9 mouse cellular contexts compared by ENCODE assay signal in genomic region chr8:124739268-124739667, GRCm38 (mm10). TPM values are rescaled to one million over a fixed set of nuclear protein-coding genes. Genes with fewer than 3 reads are reported as not detected.
A peak's percentile ranks its signal among the peaks of the same experiment; 100 is the strongest.
DNase-seq lines count a peak whose midpoint lies in the region; ATAC-seq and TF ChIP-seq lines count a peak whose summit lies in the region.
"Had no signal": no experiment of that assay in that cellular context is flagged by ENCODE, and none has a peak within 500 bp of the region (broad histone marks: within the 10 kb centered on the region; RNA-seq: fewer than 3 reads in every experiment).

No protein-coding gene starts in this region.

- H3K9me3 ChIP-seq in limb, embryonic 11.5 days (ENCODE audit: control insufficient read depth, low read length): no peaks in the 10 kb centered on the region
- no peaks in the 10 kb centered on the region for H3K9me3 ChIP-seq in limb, embryonic 10.5 days (replicated peaks)
- H3K9me3 ChIP-seq in MEL (replicated peaks; ENCODE audit: insufficient read depth, low read length): no peaks in the 10 kb centered on the region
- no peaks in the 10 kb centered on the region for H3K9me3 ChIP-seq in forebrain, embryonic 12.5 days
- H3K9me3 ChIP-seq: embryonic facial prominence, embryonic 12.5 days had no signal

- peak; percentile 41 for TF ChIP-seq RAD21 in MEL (IDR thresholded peaks at IDR 0.05; ENCODE audit: low read depth, low read length)

- H3K9ac ChIP-seq in limb, embryonic 11.5 days (ENCODE audit: low read length): no peak overlapping the region
- no peak overlapping the region for H3K9ac ChIP-seq in MEL (ENCODE audit: control insufficient read depth, low read depth, low read length, poor library complexity, severe bottlenecking)
- no peak overlapping the region for H3K9ac ChIP-seq in forebrain, embryonic 12.5 days
- H3K9ac ChIP-seq: embryonic facial prominence, embryonic 12.5 days had no signal

- TF ChIP-seq POLR2A in MEL (IDR thresholded peaks at IDR 0.05; ENCODE audit: control insufficient read depth in 1 of 2, insufficient read depth in 1 of 2, low read depth in 1 of 2, low read length in 2 of 2, poor library complexity in 1 of 2): no peak

- H3K36me3 ChIP-seq in limb, embryonic 11.5 days (ENCODE audit: control insufficient read depth, insufficient read depth, low read length): peaks cover 10% of the 10 kb centered on the region; the same call in 1 of the 2 replicates
- H3K36me3 ChIP-seq in limb, embryonic 10.5 days: peaks cover 63% of the 10 kb centered on the region
- no peaks in the 10 kb centered on the region; a peak in 1 of 4 replicates for H3K36me3 ChIP-seq in MEL (ENCODE audit: control insufficient read depth in 1 of 2, insufficient read depth in 2 of 2, low read length in 2 of 2)
- H3K36me3 ChIP-seq in forebrain, embryonic 12.5 days (replicated peaks): peaks cover 39% of the 10 kb centered on the region

- no peak overlapping the region for H3K4me2 ChIP-seq in limb, embryonic 11.5 days (ENCODE audit: low read depth, severe bottlenecking)
- no peak overlapping the region for H3K4me2 ChIP-seq in forebrain, embryonic 12.5 days
- H3K4me2 ChIP-seq: embryonic facial prominence, embryonic 12.5 days had no signal

- WGBS in limb, embryonic 11.5 days: 77% methylated on average over 1 of the region's 1 CpGs
- WGBS in limb, embryonic 10.5 days: 86% methylated on average over 1 of the region's 1 CpGs
- WGBS in forebrain, embryonic 12.5 days: 86% methylated on average over 1 of the region's 1 CpGs

- ATAC-seq in limb, embryonic 11.5 days (ENCODE audit: insufficient number of reproducible peaks, low FRiP score, low TSS enrichment, low read depth): no peak
- ATAC-seq in megakaryocyte, adult 5-6 weeks (ENCODE audit: poor library complexity, severe bottlenecking): peak; percentile 51; the same call in 1 of the 2 replicates
- no peak for ATAC-seq in megakaryocyte-erythroid progenitor cell, adult 5-6 weeks (replicated peaks; ENCODE audit: low FRiP score, low TSS enrichment, poor library complexity, severe bottlenecking)
- ATAC-seq in forebrain, embryonic 12.5 days (ENCODE audit: low FRiP score): no peak

- H3K79me2 ChIP-seq in MEL (ENCODE audit: control insufficient read depth, insufficient read depth, low read length, poor library complexity): no peaks in the 10 kb centered on the region

- H3K27me3 ChIP-seq in limb, embryonic 11.5 days (ENCODE audit: control insufficient read depth, insufficient read depth, low read length): no peaks in the 10 kb centered on the region
- H3K27me3 ChIP-seq in limb, embryonic 10.5 days (ENCODE audit: low read depth, poor library complexity, severe bottlenecking): no peaks in the 10 kb centered on the region
- no peaks in the 10 kb centered on the region for H3K27me3 ChIP-seq in MEL (ENCODE audit: control insufficient read depth in 1 of 2, insufficient read depth in 2 of 2, low read length in 2 of 2)
- no peaks in the 10 kb centered on the region for H3K27me3 ChIP-seq in forebrain, embryonic 12.5 days
- H3K27me3 ChIP-seq: embryonic facial prominence, embryonic 12.5 days had no signal

- H3K4me3 ChIP-seq in limb, embryonic 11.5 days (ENCODE audit: low read depth, low read length): no peak overlapping the region
- H3K4me3 ChIP-seq in limb, embryonic 10.5 days: no peak overlapping the region
- H3K4me3 ChIP-seq in MEL (ENCODE audit: control insufficient read depth in 1 of 2, insufficient read depth in 1 of 2, low read depth in 2 of 2, low read length in 2 of 2): no peak overlapping the region
- H3K4me3 ChIP-seq in forebrain, embryonic 12.5 days (replicated peaks): no peak overlapping the region
- H3K4me3 ChIP-seq: embryonic facial prominence, embryonic 12.5 days had no signal

- peak; percentile 48 for DNase-seq in limb, embryonic 11.5 days (ENCODE audit: low spot score)
- no peak for DNase-seq in limb, embryonic 10.5 days (ENCODE audit: low spot score)
- peak; percentile 26 for DNase-seq in MEL (ENCODE audit: low read depth, low spot score)
- DNase-seq in cerebellum, postnatal 10 days: peak; percentile 48 to 53
- no peak for DNase-seq in layer of hippocampus, adult 9-11 months

- peak; percentile 41 to 73 (median 59) for TF ChIP-seq CTCF in MEL (IDR thresholded peaks at IDR 0.05 in 2 of 3, conservative IDR thresholded peaks at IDR 0.05 in 1 of 3; ENCODE audit: control insufficient read depth in 1 of 3, insufficient read depth in 1 of 3, low read depth in 2 of 3, low read length in 3 of 3, poor library complexity in 1 of 3, severe bottlenecking in 1 of 3)

- H3K27ac ChIP-seq in limb, embryonic 11.5 days (replicated peaks; ENCODE audit: low read depth, low read length): no peak overlapping the region
- H3K27ac ChIP-seq in limb, embryonic 10.5 days: no peak overlapping the region
- no peak overlapping the region for H3K27ac ChIP-seq in MEL (ENCODE audit: control insufficient read depth, low read depth, low read length)
- no peak overlapping the region for H3K27ac ChIP-seq in forebrain, embryonic 12.5 days
- H3K27ac ChIP-seq: embryonic facial prominence, embryonic 12.5 days had no signal

- H3K4me1 ChIP-seq in limb, embryonic 11.5 days (ENCODE audit: control insufficient read depth, insufficient read depth, low read length): no peaks in the 10 kb centered on the region
- no peaks in the 10 kb centered on the region for H3K4me1 ChIP-seq in limb, embryonic 10.5 days
- H3K4me1 ChIP-seq in MEL (ENCODE audit: control insufficient read depth in 1 of 2, insufficient read depth in 2 of 2, low read length in 2 of 2): no peaks in the 10 kb centered on the region
- H3K4me1 ChIP-seq in forebrain, embryonic 12.5 days: no peaks in the 10 kb centered on the region
- H3K4me1 ChIP-seq: embryonic facial prominence, embryonic 12.5 days had no signal

- no peak for TF ChIP-seq EP300 in MEL (IDR thresholded peaks at IDR 0.05; ENCODE audit: low read depth in 1 of 2, low read length in 2 of 2)

TF ChIP-seq in MEL, 35 proteins besides CTCF, POLR2A, EP300 and RAD21 (continues in another document):
- TF ChIP-seq JUND (IDR thresholded peaks at IDR 0.05; ENCODE audit: low read depth, low read length): no peak
- TF ChIP-seq ELF1 (IDR thresholded peaks at IDR 0.05; ENCODE audit: low read depth, low read length): no peak
- no peak for TF ChIP-seq TAL1 (IDR thresholded peaks at IDR 0.05; ENCODE audit: low read length)
- no peak for TF ChIP-seq POLR2AphosphoS2 (IDR thresholded peaks at IDR 0.05; ENCODE audit: low read length)
- no peak for TF ChIP-seq ZMIZ1 (IDR thresholded peaks at IDR 0.05; ENCODE audit: low read depth, low read length)

RNA-seq across cellular contexts. Expression of gene Fam89a, which starts 12.4 kb away (rescaled TPM):
- polyA plus RNA-seq in limb, embryonic 11.5 days (2014; fragmentation: Nextera tagmentation; extraction: Ambion mirVana): 3.7 and 4.5 TPM in 2 replicates
- polyA plus RNA-seq in limb, embryonic 10.5 days (2016; fragmentation: Nextera tagmentation; extraction: Ambion mirVana): 5.1 and 7.0 TPM in 2 replicates
- total RNA-seq in MEL (2012; rRNA removed): 0.31 and 0.33 TPM in 2 replicates
- polyA plus RNA-seq in MEL (2012; ENCODE audit: insufficient read depth in 1 of 2, insufficient read length in 2 of 2, low read depth in 1 of 2, low replicate concordance in 2 of 2, missing spikeins in 1 of 2): 1 to 10 TPM in 1 of 2 experiments, not detected in 1; 1.8 TPM
- total RNA-seq in megakaryocyte, adult 5-6 weeks (2015): 0.98 and 1.3 TPM in 2 replicates
- 0.33 TPM in 1 of 2 replicates, not detected in the other for total RNA-seq in megakaryocyte, adult 5-6 weeks (2017)
- not detected in 2 replicates for total RNA-seq in megakaryocyte-erythroid progenitor cell, adult 5-6 weeks (2014; fragmentation: Nextera tagmentation)
- not detected in 2 replicates for total RNA-seq in megakaryocyte-erythroid progenitor cell, adult 5-6 weeks (2017)
- 0.79 and 0.97 TPM in 2 replicates for polyA plus RNA-seq in forebrain, embryonic 12.5 days (2016; fragmentation: Nextera tagmentation; extraction: Ambion mirVana)

RNA-seq across cellular contexts. Expression of gene Arv1, which starts 17.3 kb away (rescaled TPM):
- 27.3 and 30.5 TPM in 2 replicates for polyA plus RNA-seq in limb, embryonic 11.5 days (2014; fragmentation: Nextera tagmentation; extraction: Ambion mirVana)
- polyA plus RNA-seq in limb, embryonic 10.5 days (2016; fragmentation: Nextera tagmentation; extraction: Ambion mirVana): 33.6 and 33.8 TPM in 2 replicates
- 11.3 and 11.9 TPM in 2 replicates for total RNA-seq in MEL (2012; rRNA removed)
- 10 to 100 TPM in 1 of 2 experiments, not detected in 1; 24.1 TPM for polyA plus RNA-seq in MEL (2012; ENCODE audit: insufficient read depth in 1 of 2, insufficient read length in 2 of 2, low read depth in 1 of 2, low replicate concordance in 2 of 2, missing spikeins in 1 of 2)
- total RNA-seq in megakaryocyte, adult 5-6 weeks (2015): 4.6 and 5.3 TPM in 2 replicates
- total RNA-seq in megakaryocyte, adult 5-6 weeks (2017): 0.92 and 1.5 TPM in 2 replicates
- 20.9 and 32.3 TPM in 2 replicates for total RNA-seq in megakaryocyte-erythroid progenitor cell, adult 5-6 weeks (2014; fragmentation: Nextera tagmentation)
- total RNA-seq in megakaryocyte-erythroid progenitor cell, adult 5-6 weeks (2017): 3.3 and 4.4 TPM in 2 replicates
- 35.5 and 35.7 TPM in 2 replicates for polyA plus RNA-seq in forebrain, embryonic 12.5 days (2016; fragmentation: Nextera tagmentation; extraction: Ambion mirVana)

RNA-seq across cellular contexts. Expression of gene Ttc13, which starts 17.5 kb away (rescaled TPM):
- polyA plus RNA-seq in limb, embryonic 11.5 days (2014; fragmentation: Nextera tagmentation; extraction: Ambion mirVana): 49.5 and 53.9 TPM in 2 replicates
- 45.5 and 51.9 TPM in 2 replicates for polyA plus RNA-seq in limb, embryonic 10.5 days (2016; fragmentation: Nextera tagmentation; extraction: Ambion mirVana)
- 30.7 and 39.1 TPM in 2 replicates for total RNA-seq in MEL (2012; rRNA removed)
- polyA plus RNA-seq in MEL (2012; ENCODE audit: insufficient read depth in 1 of 2, insufficient read length in 2 of 2, low read depth in 1 of 2, low replicate concordance in 2 of 2, missing spikeins in 1 of 2): 10 to 100 TPM in 1 of 2 experiments, not detected in 1; 34.0 TPM
- total RNA-seq in megakaryocyte, adult 5-6 weeks (2015): 34.0 and 47.9 TPM in 2 replicates
- total RNA-seq in megakaryocyte, adult 5-6 weeks (2017): 32.7 and 36.7 TPM in 2 replicates
- total RNA-seq in megakaryocyte-erythroid progenitor cell, adult 5-6 weeks (2014; fragmentation: Nextera tagmentation): 64.6 and 73.5 TPM in 2 replicates
- 41.7 and 50.7 TPM in 2 replicates for total RNA-seq in megakaryocyte-erythroid progenitor cell, adult 5-6 weeks (2017)
- 56.8 and 57.3 TPM in 2 replicates for polyA plus RNA-seq in forebrain, embryonic 12.5 days (2016; fragmentation: Nextera tagmentation; extraction: Ambion mirVana)

RNA-seq across cellular contexts. Expression of gene Trim67, which starts 53.6 kb away (rescaled TPM):
- 0.01 TPM in 1 of 2 replicates, not detected in the other for polyA plus RNA-seq in limb, embryonic 11.5 days (2014; fragmentation: Nextera tagmentation; extraction: Ambion mirVana)
- polyA plus RNA-seq in limb, embryonic 10.5 days (2016; fragmentation: Nextera tagmentation; extraction: Ambion mirVana): not detected in 2 replicates
- total RNA-seq in MEL (2012; rRNA removed): not detected in 2 replicates
- polyA plus RNA-seq in MEL (2012; ENCODE audit: insufficient read depth in 1 of 2, insufficient read length in 2 of 2, low read depth in 1 of 2, low replicate concordance in 2 of 2, missing spikeins in 1 of 2): under 1 TPM in 1 of 2 experiments, not detected in 1; 0.06 TPM
- total RNA-seq in megakaryocyte, adult 5-6 weeks (2015): not detected in 2 replicates
- total RNA-seq in megakaryocyte, adult 5-6 weeks (2017): 0.04 TPM in 1 of 2 replicates, not detected in the other
- total RNA-seq in megakaryocyte-erythroid progenitor cell, adult 5-6 weeks (2014; fragmentation: Nextera tagmentation): not detected in 2 replicates
- total RNA-seq in megakaryocyte-erythroid progenitor cell, adult 5-6 weeks (2017): not detected in 2 replicates
- polyA plus RNA-seq in forebrain, embryonic 12.5 days (2016; fragmentation: Nextera tagmentation; extraction: Ambion mirVana): 6.1 and 6.4 TPM in 2 replicates

Comparison
In these comparisons a context has a peak if more than half of its experiments do, and no peak if none do; other contexts are left out.
1. DNase-seq: peak in limb, embryonic 11.5 days (single experiment), MEL (single experiment) and cerebellum, postnatal 10 days (2 of 2); none in limb, embryonic 10.5 days (single experiment) and layer of hippocampus, adult 9-11 months (single experiment).